Mouse (Mus musculus): ENCODE data around the gene Stk32c. TPM values are rescaled to one million over a fixed set of nuclear protein-coding genes. Genes with fewer than 3 reads are reported as not detected.

Stk32c gene
- polyA plus RNA-seq, 1 experiment from 2014 or later, result 3.7 TPM

DNA sequence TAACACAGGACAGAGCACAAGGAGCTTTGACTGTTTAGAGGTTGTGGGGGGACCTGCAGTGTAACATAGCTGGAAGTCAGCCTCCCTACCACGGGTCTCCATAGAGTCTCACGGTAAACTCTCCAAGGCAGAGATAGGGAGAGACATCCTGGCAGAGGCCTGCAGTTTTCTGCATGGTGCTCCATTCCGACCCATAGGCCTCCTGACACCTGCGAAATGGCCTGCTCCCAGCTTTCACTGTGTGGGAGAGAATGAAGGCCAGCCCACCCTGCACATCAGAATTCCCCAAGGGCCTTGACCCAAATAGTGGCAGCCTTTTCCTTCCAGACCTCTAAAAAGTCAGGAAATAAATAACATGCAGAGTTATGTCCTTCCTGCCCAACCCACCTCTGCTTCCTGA is 22.5 kb downstream of the Stk32c start:
- H3K27me3 ChIP-seq (ENCODE audit: control insufficient read depth, insufficient read depth, low read depth, low read length), result peaks cover 7% of the 10 kb centered on the region
- H3K4me1 ChIP-seq (ENCODE audit: control insufficient read depth, insufficient read depth, low read length), result peaks cover 9% of the 10 kb centered on the region
- no peak overlapping the region for H3K9ac ChIP-seq (ENCODE audit: low read depth, low read length)
- no peaks in the 10 kb centered on the region for H3K36me3 ChIP-seq (ENCODE audit: control insufficient read depth, insufficient read depth, low read length)
- no peak overlapping the region for H3K27ac ChIP-seq (ENCODE audit: low read length)
- H3K4me3 ChIP-seq (ENCODE audit: low read depth, low read length), result no peak overlapping the region
- no peaks in the 10 kb centered on the region for H3K9me3 ChIP-seq (replicated peaks; ENCODE audit: control insufficient read depth, low read length, poor library complexity, severe bottlenecking)
- ATAC-seq, result no peak
- H3K4me2 ChIP-seq (ENCODE audit: low read length), result no peak overlapping the region
- 96% methylated on average over 4 of the region's 4 CpGs for WGBS

DNA sequence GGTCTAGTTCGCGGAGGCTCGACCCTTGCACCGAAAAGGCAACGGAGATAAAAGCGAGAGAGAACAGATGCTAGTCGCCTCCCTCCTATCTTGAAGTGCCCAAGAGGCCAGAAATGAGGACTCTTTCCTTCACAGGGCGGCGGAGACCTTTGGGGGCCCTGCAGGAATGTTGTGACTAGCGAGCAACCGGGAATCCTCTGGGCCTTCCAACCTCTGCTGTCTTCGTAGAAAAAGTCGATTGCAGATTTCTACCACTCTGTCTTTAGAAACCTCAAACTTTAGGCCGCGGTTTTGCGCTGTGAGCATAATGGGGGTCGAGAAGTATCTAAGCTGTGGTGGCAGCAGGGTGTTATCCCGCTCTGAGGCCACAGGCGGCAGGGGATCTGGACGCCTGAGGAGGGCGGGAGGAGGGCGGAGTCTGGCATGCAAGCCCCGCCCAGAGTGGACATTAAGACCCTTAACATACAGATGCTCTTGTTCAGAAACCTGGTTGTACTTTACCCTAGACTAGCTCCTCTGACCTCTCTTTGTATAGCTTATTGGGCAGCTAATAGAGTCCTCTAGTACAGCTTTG is 24.4 kb downstream of the Stk32c start:
- no peaks in the 10 kb centered on the region for H3K36me3 ChIP-seq (ENCODE audit: control insufficient read depth, insufficient read depth, low read length)
- H3K4me3 ChIP-seq (ENCODE audit: low read depth, low read length), result peak overlapping the region; percentile 69
- under 1% methylated on average over 23 of the region's 23 CpGs for WGBS
- peak overlapping the region; percentile 65 for H3K4me2 ChIP-seq (ENCODE audit: low read length)
- peak overlapping the region; percentile 75 for H3K27ac ChIP-seq (ENCODE audit: low read length)
- peak; percentile 69; the same call in 1 of the 2 replicates for ATAC-seq
- H3K9ac ChIP-seq (ENCODE audit: low read depth, low read length), result peak overlapping the region; percentile 76
- no peaks in the 10 kb centered on the region for H3K9me3 ChIP-seq (replicated peaks; ENCODE audit: control insufficient read depth, low read length, poor library complexity, severe bottlenecking)
- H3K27me3 ChIP-seq (ENCODE audit: control insufficient read depth, insufficient read depth, low read depth, low read length), result peaks cover 7% of the 10 kb centered on the region
- H3K4me1 ChIP-seq (ENCODE audit: control insufficient read depth, insufficient read depth, low read length), result peaks cover 11% of the 10 kb centered on the region

DNA sequence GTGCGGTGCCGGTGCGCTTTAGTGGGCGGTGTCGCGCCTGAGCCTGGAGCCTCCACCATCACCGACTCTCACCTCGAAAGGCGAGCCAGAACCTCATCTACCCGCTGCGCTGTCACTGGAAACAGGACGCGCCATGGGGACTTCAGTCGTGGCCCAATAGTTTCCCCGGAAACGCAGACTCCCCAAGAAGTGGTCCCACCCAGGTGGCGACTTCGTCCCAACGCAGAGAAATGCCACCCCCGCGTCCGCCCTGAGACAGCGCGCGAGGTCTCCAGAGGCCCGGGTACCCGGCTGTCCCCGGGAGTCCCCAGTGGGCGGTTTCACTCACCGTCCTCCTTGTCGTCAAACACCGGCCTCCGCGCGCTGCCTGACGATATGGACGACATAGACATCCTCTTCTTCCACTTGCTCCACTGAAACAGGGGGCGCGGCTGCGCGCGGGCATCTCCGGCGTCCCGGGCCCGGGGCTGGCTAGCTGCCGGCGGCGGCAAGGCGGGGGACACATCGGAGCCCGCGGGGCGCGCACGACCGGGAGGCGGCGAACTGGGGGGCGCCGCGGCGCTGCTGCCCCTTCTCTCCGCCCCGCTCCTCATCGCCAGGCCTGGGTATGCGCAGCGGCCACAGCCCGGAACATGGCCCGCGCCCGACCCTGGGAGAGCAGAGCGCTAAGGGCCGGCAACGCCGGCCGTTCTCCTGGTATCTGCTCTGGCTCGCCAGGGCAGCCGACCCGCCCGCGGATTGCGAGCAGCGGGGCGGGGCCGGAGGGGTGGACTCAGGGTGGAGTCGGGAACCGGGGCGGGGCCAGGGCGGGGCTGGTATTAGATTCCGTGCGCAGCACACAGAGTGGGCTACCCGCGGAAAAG is 25.1 kb downstream of the Stk32c start:
- peaks cover 11% of the 10 kb centered on the region for H3K4me1 ChIP-seq (ENCODE audit: control insufficient read depth, insufficient read depth, low read length)
- WGBS, result under 1% methylated on average over 82 of the region's 94 CpGs
- peak overlapping the region; percentile 65 for H3K4me2 ChIP-seq (ENCODE audit: low read length)
- peak overlapping the region; percentile 75 for H3K27ac ChIP-seq (ENCODE audit: low read length)
- H3K36me3 ChIP-seq (ENCODE audit: control insufficient read depth, insufficient read depth, low read length), result no peaks in the 10 kb centered on the region
- H3K27me3 ChIP-seq (ENCODE audit: control insufficient read depth, insufficient read depth, low read depth, low read length), result peaks cover 7% of the 10 kb centered on the region
- H3K9ac ChIP-seq (ENCODE audit: low read depth, low read length), result peak overlapping the region; percentile 76
- H3K9me3 ChIP-seq (replicated peaks; ENCODE audit: control insufficient read depth, low read length, poor library complexity, severe bottlenecking), result no peaks in the 10 kb centered on the region
- ATAC-seq, result peak; percentile 92
- H3K4me3 ChIP-seq (ENCODE audit: low read depth, low read length), result peak overlapping the region; percentile 69

DNA sequence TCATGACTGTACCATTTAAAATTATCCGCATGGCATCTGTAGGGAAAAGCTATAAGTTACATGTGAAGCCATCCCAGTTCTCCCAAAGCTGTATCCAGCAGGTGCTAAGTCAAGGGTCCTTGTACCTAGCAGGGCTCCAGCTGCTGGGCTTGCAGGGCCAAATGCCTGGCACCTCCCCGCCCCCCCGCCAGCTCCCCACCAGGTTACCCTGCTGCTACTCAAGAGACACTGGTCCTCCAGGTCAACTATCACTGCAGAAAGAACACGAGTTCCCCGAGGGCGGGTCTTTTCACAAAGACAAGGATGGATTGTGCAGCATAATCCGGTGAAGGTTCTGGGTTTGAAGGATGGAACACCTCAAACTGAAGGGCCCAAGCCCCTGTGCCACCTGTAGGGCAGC is 25.8 kb downstream of the Stk32c start:
- peak overlapping the region; percentile 65 for H3K4me2 ChIP-seq (ENCODE audit: low read length)
- no peak for ATAC-seq
- 30% methylated on average over 7 of the region's 7 CpGs for WGBS
- peak overlapping the region; percentile 69 for H3K4me3 ChIP-seq (ENCODE audit: low read depth, low read length)
- H3K27ac ChIP-seq (ENCODE audit: low read length), result no peak overlapping the region
- no peaks in the 10 kb centered on the region for H3K36me3 ChIP-seq (ENCODE audit: control insufficient read depth, insufficient read depth, low read length)
- H3K4me1 ChIP-seq (ENCODE audit: control insufficient read depth, insufficient read depth, low read length), result peaks cover 11% of the 10 kb centered on the region
- H3K9me3 ChIP-seq (replicated peaks; ENCODE audit: control insufficient read depth, low read length, poor library complexity, severe bottlenecking), result no peaks in the 10 kb centered on the region
- H3K9ac ChIP-seq (ENCODE audit: low read depth, low read length), result peak overlapping the region; percentile 76
- H3K27me3 ChIP-seq (ENCODE audit: control insufficient read depth, insufficient read depth, low read depth, low read length), result peaks cover 7% of the 10 kb centered on the region

DNA sequence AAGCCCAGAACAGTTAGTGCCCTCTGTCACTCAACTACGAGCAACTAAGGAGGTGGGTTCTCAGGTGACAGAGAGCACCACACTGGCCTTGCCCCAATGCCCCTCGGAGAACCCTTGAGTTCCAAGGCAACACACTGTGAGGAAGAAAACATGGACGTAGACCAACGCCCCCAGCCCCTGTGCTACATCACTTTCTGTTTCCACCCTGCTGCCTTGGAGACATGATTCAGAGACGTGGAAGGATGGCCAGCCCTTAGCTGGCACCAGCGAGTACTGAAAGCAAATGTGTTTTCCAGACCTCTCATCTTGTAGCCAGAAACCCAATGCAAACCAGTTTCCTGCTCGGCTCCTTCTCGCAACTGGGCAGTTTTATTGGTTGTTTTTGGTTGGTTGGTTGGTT is 26.7 kb downstream of the Stk32c start:
- no peak overlapping the region for H3K9ac ChIP-seq (ENCODE audit: low read depth, low read length)
- peaks cover 7% of the 10 kb centered on the region for H3K27me3 ChIP-seq (ENCODE audit: control insufficient read depth, insufficient read depth, low read depth, low read length)
- no peaks in the 10 kb centered on the region for H3K36me3 ChIP-seq (ENCODE audit: control insufficient read depth, insufficient read depth, low read length)
- H3K4me2 ChIP-seq (ENCODE audit: low read length), result peak overlapping the region; percentile 65; the same call in 1 of the 2 replicates
- 79% methylated on average over 8 of the region's 8 CpGs for WGBS
- peaks cover 11% of the 10 kb centered on the region for H3K4me1 ChIP-seq (ENCODE audit: control insufficient read depth, insufficient read depth, low read length)
- no peak overlapping the region for H3K27ac ChIP-seq (ENCODE audit: low read length)
- no peak for ATAC-seq
- no peaks in the 10 kb centered on the region for H3K9me3 ChIP-seq (replicated peaks; ENCODE audit: control insufficient read depth, low read length, poor library complexity, severe bottlenecking)
- no peak overlapping the region for H3K4me3 ChIP-seq (ENCODE audit: low read depth, low read length)

DNA sequence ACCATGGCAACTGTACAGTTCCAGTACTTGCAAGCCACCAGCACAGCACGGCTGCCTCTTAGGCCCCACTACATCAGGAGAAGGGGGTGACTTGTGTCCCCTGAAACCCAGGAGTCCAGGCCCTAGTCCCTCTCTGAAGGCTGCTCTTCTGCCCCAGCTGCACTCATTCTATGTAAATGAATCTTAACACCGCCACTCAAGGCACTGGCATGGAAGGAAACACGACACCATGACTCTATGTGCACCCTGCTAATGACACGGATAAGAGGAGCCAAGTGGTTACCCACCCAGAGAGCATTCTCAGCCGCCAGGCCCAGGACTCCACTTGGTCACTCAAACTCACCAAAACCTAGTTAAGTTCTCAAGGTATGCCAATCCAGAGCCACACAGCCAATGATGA is 27.1 kb downstream of the Stk32c start:
- peak overlapping the region; percentile 65; the same call in 1 of the 2 replicates for H3K4me2 ChIP-seq (ENCODE audit: low read length)

DNA sequence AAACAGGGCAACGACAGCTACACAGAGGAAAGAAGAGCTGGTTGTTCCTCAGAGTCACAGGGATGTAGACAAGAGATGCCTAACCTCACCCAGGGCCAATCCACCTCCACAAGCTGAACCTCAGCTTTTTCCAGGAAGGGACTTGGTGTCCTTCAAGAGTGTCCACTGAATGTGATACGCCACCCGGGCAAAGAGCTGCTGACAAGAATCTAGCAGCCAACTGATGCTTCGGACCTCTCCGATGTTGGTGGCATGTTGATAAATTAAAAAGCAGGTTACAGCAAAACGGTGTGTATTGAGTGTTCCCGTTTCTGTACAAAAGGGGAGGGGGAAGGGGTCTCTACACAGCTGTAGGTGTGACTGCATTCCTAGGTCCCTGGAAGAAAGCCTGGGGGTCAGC is 28.3 kb downstream of the Stk32c start:
- H3K9ac ChIP-seq (ENCODE audit: low read depth, low read length), result no peak overlapping the region
- H3K4me1 ChIP-seq (ENCODE audit: control insufficient read depth, insufficient read depth, low read length), result peaks cover 11% of the 10 kb centered on the region
- peaks cover 7% of the 10 kb centered on the region for H3K27me3 ChIP-seq (ENCODE audit: control insufficient read depth, insufficient read depth, low read depth, low read length)
- no peak overlapping the region for H3K27ac ChIP-seq (ENCODE audit: low read length)
- 89% methylated on average over 7 of the region's 7 CpGs for WGBS
- no peak for ATAC-seq
- no peak overlapping the region for H3K4me3 ChIP-seq (ENCODE audit: low read depth, low read length)
- no peak overlapping the region for H3K4me2 ChIP-seq (ENCODE audit: low read length)
- no peaks in the 10 kb centered on the region for H3K9me3 ChIP-seq (replicated peaks; ENCODE audit: control insufficient read depth, low read length, poor library complexity, severe bottlenecking)
- no peaks in the 10 kb centered on the region for H3K36me3 ChIP-seq (ENCODE audit: control insufficient read depth, insufficient read depth, low read length)

More for the DNA sequence above, 27.1 kb downstream of the Stk32c start:
- Histone ChIP-seq H3K9me3 (replicated peaks; ENCODE audit: control insufficient read depth, low read length, poor library complexity, severe bottlenecking) (no peaks in the 10 kb centered on the region), H3K4me1 (ENCODE audit: control insufficient read depth, insufficient read depth, low read length) (peaks cover 11% of the 10 kb centered on the region), H3K36me3 (ENCODE audit: control insufficient read depth, insufficient read depth, low read length) (no peaks in the 10 kb centered on the region), H3K9ac (ENCODE audit: low read depth, low read length) (no peak overlapping the region), H3K27ac (ENCODE audit: low read length) (no peak overlapping the region), H3K27me3 (ENCODE audit: control insufficient read depth, insufficient read depth, low read depth, low read length) (peaks cover 7% of the 10 kb centered on the region), H3K4me3 (ENCODE audit: low read depth, low read length) (no peak overlapping the region)
- no peak for ATAC-seq
- 42% methylated on average over 5 of the region's 5 CpGs for WGBS

DNA sequence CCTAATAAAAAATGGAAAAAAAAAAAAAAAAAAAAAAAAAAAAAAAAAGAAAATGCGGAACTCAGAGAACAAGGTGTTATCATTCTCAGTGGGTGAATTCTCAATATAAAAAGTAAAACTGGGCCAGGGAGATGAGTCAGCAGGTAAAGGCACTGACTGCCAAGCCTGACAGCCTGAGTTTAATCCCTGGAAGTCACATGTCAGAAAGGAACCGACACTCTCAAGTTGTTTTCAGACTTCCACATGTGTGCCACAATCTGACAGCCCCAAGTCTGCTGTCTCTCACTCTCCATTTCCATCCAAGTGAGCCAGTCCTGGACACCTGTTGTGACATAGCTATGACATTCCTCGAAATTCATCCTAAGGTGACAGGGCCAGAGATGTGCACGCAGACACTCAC is 28.7 kb downstream of the Stk32c start:
- ATAC-seq, result no peak
- 78% methylated on average over 4 of the region's 4 CpGs for WGBS

DNA sequence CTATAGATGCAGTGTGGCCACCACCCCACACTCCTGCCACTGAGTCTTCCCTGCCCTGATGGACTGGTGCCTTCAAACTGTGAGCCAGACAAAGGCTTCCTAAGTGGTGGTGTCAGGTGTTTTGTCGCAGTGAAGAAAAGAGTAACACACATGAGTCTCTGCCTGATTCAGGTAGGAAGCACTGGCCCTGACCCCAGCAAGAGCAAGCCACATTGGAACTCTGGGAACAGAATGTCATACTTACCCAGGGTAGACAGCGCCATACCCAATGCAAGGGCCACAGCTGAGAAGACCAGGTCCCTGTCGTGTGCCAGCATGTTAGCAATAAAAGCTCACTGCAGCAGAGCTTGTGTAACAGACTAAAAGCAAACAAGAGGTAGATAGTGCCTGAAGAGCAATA is 33.0 kb downstream of the Stk32c start:
- no peak overlapping the region for H3K9ac ChIP-seq (ENCODE audit: low read depth, low read length)
- ATAC-seq, result no peak
- H3K27me3 ChIP-seq (ENCODE audit: control insufficient read depth, insufficient read depth, low read depth, low read length), result no peaks in the 10 kb centered on the region
- H3K27ac ChIP-seq (ENCODE audit: low read length), result no peak overlapping the region
- no peaks in the 10 kb centered on the region for H3K36me3 ChIP-seq (ENCODE audit: control insufficient read depth, insufficient read depth, low read length)
- WGBS, result 92% methylated on average over 3 of the region's 3 CpGs
- H3K4me3 ChIP-seq (ENCODE audit: low read depth, low read length), result no peak overlapping the region
- no peaks in the 10 kb centered on the region for H3K4me1 ChIP-seq (ENCODE audit: control insufficient read depth, insufficient read depth, low read length)
- H3K9me3 ChIP-seq (replicated peaks; ENCODE audit: control insufficient read depth, low read length, poor library complexity, severe bottlenecking), result no peaks in the 10 kb centered on the region
- no peak overlapping the region for H3K4me2 ChIP-seq (ENCODE audit: low read length)

More for the DNA sequence above, 28.7 kb downstream of the Stk32c start:
- H3K9me3 ChIP-seq (replicated peaks; ENCODE audit: control insufficient read depth, low read length, poor library complexity, severe bottlenecking), result no peaks in the 10 kb centered on the region
- no peak overlapping the region for H3K4me3 ChIP-seq (ENCODE audit: low read depth, low read length)
- H3K36me3 ChIP-seq (ENCODE audit: control insufficient read depth, insufficient read depth, low read length), result no peaks in the 10 kb centered on the region
- H3K4me2 ChIP-seq (ENCODE audit: low read length), result no peak overlapping the region
- no peak overlapping the region for H3K27ac ChIP-seq (ENCODE audit: low read length)
- peaks cover 11% of the 10 kb centered on the region for H3K4me1 ChIP-seq (ENCODE audit: control insufficient read depth, insufficient read depth, low read length)
- H3K27me3 ChIP-seq (ENCODE audit: control insufficient read depth, insufficient read depth, low read depth, low read length), result peaks cover 7% of the 10 kb centered on the region
- H3K9ac ChIP-seq (ENCODE audit: low read depth, low read length), result no peak overlapping the region
